Mouse (Mus musculus) forebrain, embryonic 14.5 days (tissue): ENCODE results near the gene Ccnf. TPM values are rescaled to one million over a fixed set of nuclear protein-coding genes. Genes with fewer than 3 reads are reported as not detected.

ENCODE experiments used
- ATAC-seq: fragments of 200-750 bp; cut with Nextera tagmentation; 2 replicates; pipeline ENCODE4 v1.8.0; 2017; ENCODE audit warnings: mild to moderate bottlenecking, moderate library complexity
- DNase-seq: peaks from one replicate; pipeline ENCODE4 v3.0.0-alpha.2; 2015; ENCODE audit warnings: low spot score
- H3K27ac ChIP-seq: fragments of 300-500 bp; sonication (generic); 2 replicates; pipeline ENCODE4 v1.5.1; 2014; ENCODE audit warnings: low read depth, mild to moderate bottlenecking, control low read depth, low read length, moderate library complexity
- H3K27me3 ChIP-seq: fragments of 300-500 bp; sonication (generic); replicated peaks from 2 replicates; pipeline ENCODE4 v1.6.1; 2014; ENCODE audit warnings: low read length, control low read depth, mixed read lengths; ENCODE audit not compliant: control insufficient read depth, insufficient read depth
- H3K36me3 ChIP-seq: fragments of 300-500 bp; sonication (generic); 2 replicates; pipeline ENCODE4 v1.6.1; 2014; ENCODE audit warnings: low read length, control low read depth; ENCODE audit not compliant: control insufficient read depth, insufficient read depth
- H3K4me1 ChIP-seq: fragments of 300-500 bp; sonication (generic); 2 replicates; pipeline ENCODE4 v1.6.1; 2014; ENCODE audit warnings: antibody characterized with exemption, low read length, control low read depth; ENCODE audit not compliant: control insufficient read depth, insufficient read depth
- H3K4me2 ChIP-seq: fragments of 300-500 bp; sonication (generic); 2 replicates; pipeline ENCODE4 v1.6.1; 2014; ENCODE audit warnings: mild to moderate bottlenecking, control low read depth, low read length
- H3K4me3 ChIP-seq: fragments of 300-500 bp; sonication (generic); 2 replicates; pipeline ENCODE4 v1.5.1; 2014; ENCODE audit warnings: low read depth, low read length, control low read depth
- H3K9ac ChIP-seq: fragments of 300-500 bp; sonication (generic); 2 replicates; pipeline ENCODE4 v1.6.1; 2014; ENCODE audit warnings: mild to moderate bottlenecking, low read length, control low read depth, moderate library complexity
- H3K9me3 ChIP-seq: fragments of 300-500 bp; sonication (generic); replicated peaks from 2 replicates; pipeline ENCODE4 v1.6.1; 2016; ENCODE audit warnings: low read length, control low read depth, mixed read lengths; ENCODE audit not compliant: control insufficient read depth
- WGBS: fragments of 180-500 bp; shearing (Covaris S2); extraction: QIAGEN DNeasy Blood & Tissue Kit; methylation state at CpG from one replicate; pipeline ENCODE4 v1.1.7; 2014; 5-methylcytosine and 5-hydroxymethylcytosine counted together
- polyA plus RNA-seq: library from polyadenylated mRNA; unstranded; fragments of >200 nt; fragmentation: Nextera tagmentation; extraction: Ambion mirVana; gene quantifications from 2 replicates; pipeline ENCODE4 v1.2.1, GENCODE M21; 2014

The Ccnf gene
- polyA plus RNA-seq, 1 experiment from 2014 or later, result 31.8 TPM

- no peak overlapping the region for H3K27ac ChIP-seq
- no peaks in the 10 kb centered on the region for H3K27me3 ChIP-seq
- ATAC-seq, result no peak
These were observed 50.2 kb downstream of the Ccnf start for GRCm38 (mm10) chr17:24201092-24201491.

GRCm38 (mm10) chr17:24199741-24200140, 51.5 kb downstream of the Ccnf start:
- Histone ChIP-seq H3K27ac (no peak overlapping the region), H3K9me3 (no peaks in the 10 kb centered on the region), H3K4me1 (peaks cover 10% of the 10 kb centered on the region), H3K36me3 (no peaks in the 10 kb centered on the region), H3K27me3 (no peaks in the 10 kb centered on the region), H3K4me3 (no peak overlapping the region), H3K4me2 (no peak overlapping the region), H3K9ac (no peak overlapping the region; the same call in 1 of the 2 replicates)
- ATAC-seq, result no peak
- DNase-seq, result no peak
- 68% methylated on average over 4 of the region's 4 CpGs for WGBS

More at GRCm38 (mm10) chr17:24201092-24201491, 50.2 kb downstream of the Ccnf start:
- peaks cover 17% of the 10 kb centered on the region for H3K4me1 ChIP-seq
- no peaks in the 10 kb centered on the region for H3K36me3 ChIP-seq
- no peak overlapping the region for H3K9ac ChIP-seq
- H3K4me2 ChIP-seq, result no peak overlapping the region
- 68% methylated on average over 4 of the region's 4 CpGs for WGBS
- H3K9me3 ChIP-seq, result no peaks in the 10 kb centered on the region
- no peak overlapping the region for H3K4me3 ChIP-seq
- DNase-seq, result no peak

GRCm38 (mm10) chr17:24199252-24199651, 52.0 kb downstream of the Ccnf start:
- no peak overlapping the region for H3K4me3 ChIP-seq
- peak; percentile 14 for DNase-seq
- no peak overlapping the region for H3K27ac ChIP-seq
- no peaks in the 10 kb centered on the region for H3K36me3 ChIP-seq
- H3K4me2 ChIP-seq, result no peak overlapping the region
- H3K9me3 ChIP-seq, result no peaks in the 10 kb centered on the region
- 78% methylated on average over 4 of the region's 4 CpGs for WGBS
- H3K9ac ChIP-seq, result no peak overlapping the region; the same call in 1 of the 2 replicates
- ATAC-seq, result no peak; the same call in 1 of the 2 replicates
- H3K4me1 ChIP-seq, result peaks cover 5% of the 10 kb centered on the region
- no peaks in the 10 kb centered on the region for H3K27me3 ChIP-seq

- Histone ChIP-seq H3K9me3 (no peaks in the 10 kb centered on the region), H3K4me1 (no peaks in the 10 kb centered on the region), H3K36me3 (no peaks in the 10 kb centered on the region), H3K4me3 (no peak overlapping the region), H3K9ac (no peak overlapping the region), H3K27ac (no peak overlapping the region), H3K4me2 (no peak overlapping the region), H3K27me3 (no peaks in the 10 kb centered on the region)
- ATAC-seq (no peak), DNase-seq (no peak)
- 72% methylated on average over 15 of the region's 15 CpGs for WGBS
These were observed 54.1 kb downstream of the Ccnf start for GRCm38 (mm10) chr17:24197032-24197824.

GRCm38 (mm10) chr17:24195349-24195748, 55.9 kb downstream of the Ccnf start:
- H3K4me1 ChIP-seq, result no peaks in the 10 kb centered on the region
- H3K4me2 ChIP-seq, result no peak overlapping the region
- no peak overlapping the region for H3K27ac ChIP-seq
- H3K4me3 ChIP-seq, result no peak overlapping the region
- WGBS, result 72% methylated on average over 2 of the region's 2 CpGs
- no peak overlapping the region for H3K9ac ChIP-seq
- ATAC-seq (no peak), DNase-seq (no peak)
- H3K9me3 ChIP-seq, result no peaks in the 10 kb centered on the region
- H3K36me3 ChIP-seq, result no peaks in the 10 kb centered on the region
- H3K27me3 ChIP-seq, result no peaks in the 10 kb centered on the region

GRCm38 (mm10) chr17:24193769-24194168, 57.5 kb downstream of the Ccnf start:
- Histone ChIP-seq H3K4me1 (no peaks in the 10 kb centered on the region), H3K36me3 (no peaks in the 10 kb centered on the region), H3K9me3 (no peaks in the 10 kb centered on the region), H3K4me3 (no peak overlapping the region), H3K27ac (no peak overlapping the region), H3K4me2 (no peak overlapping the region), H3K27me3 (no peaks in the 10 kb centered on the region), H3K9ac (no peak overlapping the region)
- DNase-seq (no peak), ATAC-seq (no peak)
- WGBS, result 85% methylated on average over 5 of the region's 5 CpGs

GRCm38 (mm10) chr17:24193268-24193667, 58.0 kb downstream of the Ccnf start:
- Histone ChIP-seq H3K36me3 (0 out of 2 replicates have a peak, but pooled peaks cover 2% of the 10 kb centered on the region), H3K9ac (no peak overlapping the region), H3K9me3 (no peaks in the 10 kb centered on the region), H3K27me3 (no peaks in the 10 kb centered on the region), H3K4me3 (no peak overlapping the region), H3K4me2 (no peak overlapping the region), H3K27ac (no peak overlapping the region), H3K4me1 (no peaks in the 10 kb centered on the region)
- 90% methylated on average over 8 of the region's 8 CpGs for WGBS
- DNase-seq, result no peak
- ATAC-seq, result no peak

- WGBS, result 85% methylated on average over 8 of the region's 8 CpGs
- 0 out of 2 replicates have a peak, but pooled peaks cover 6% of the 10 kb centered on the region for H3K36me3 ChIP-seq
- no peaks in the 10 kb centered on the region for H3K9me3 ChIP-seq
- H3K4me1 ChIP-seq, result no peaks in the 10 kb centered on the region
- no peak overlapping the region for H3K27ac ChIP-seq
- no peak for DNase-seq
- no peak for ATAC-seq
- no peak overlapping the region for H3K4me3 ChIP-seq
- no peak overlapping the region for H3K9ac ChIP-seq
- H3K4me2 ChIP-seq, result no peak overlapping the region
- H3K27me3 ChIP-seq, result no peaks in the 10 kb centered on the region
These were observed 58.4 kb downstream of the Ccnf start for GRCm38 (mm10) chr17:24192848-24193247.

- Histone ChIP-seq H3K9ac (no peak overlapping the region), H3K4me1 (no peaks in the 10 kb centered on the region), H3K4me3 (no peak overlapping the region), H3K4me2 (no peak overlapping the region), H3K27ac (no peak overlapping the region), H3K27me3 (no peaks in the 10 kb centered on the region), H3K36me3 (0 out of 2 replicates have a peak, but pooled peaks cover 8% of the 10 kb centered on the region), H3K9me3 (no peaks in the 10 kb centered on the region)
- WGBS, result 58% methylated on average over 4 of the region's 4 CpGs
- ATAC-seq, result no peak
- no peak for DNase-seq
These were observed 59.8 kb downstream of the Ccnf start for GRCm38 (mm10) chr17:24191481-24191880.
